Mouse (Mus musculus) bone marrow, adult 2 months (tissue): ENCODE results near the gene Fbxw8. TPM values are rescaled to one million over a fixed set of nuclear protein-coding genes. Genes with fewer than 3 reads are reported as not detected.
A peak's percentile ranks its signal among the peaks of the same experiment; 100 is the strongest.

Experiments
- H3K27ac ChIP-seq: fragments of 200-500 bp; 2 replicates; pipeline ENCODE4 v1.5.1; 2012; ENCODE audit warnings: low read depth, mild to moderate bottlenecking, control low read depth, inconsistent platforms, low read length; ENCODE audit not compliant: control insufficient read depth, poor library complexity, insufficient read depth
- H3K4me1 ChIP-seq: fragments of 200-500 bp; 2 replicates; pipeline ENCODE4 v1.6.1; 2011; ENCODE audit warnings: low read length; ENCODE audit not compliant: control insufficient read depth, insufficient read depth
- H3K4me3 ChIP-seq: fragments of 200-500 bp; replicated peaks from 2 replicates; pipeline ENCODE3; 2011; ENCODE audit warnings: mild to moderate bottlenecking, low read depth, low read length, control low read depth; ENCODE audit not compliant: control insufficient read depth
- CTCF ChIP-seq: fragments of 200-500 bp; IDR thresholded peaks from 2 replicates; pipeline ENCODE4 v1.5.1; 2011; ENCODE audit warnings: low read length, control low read depth; ENCODE audit not compliant: control insufficient read depth, insufficient read depth
- POLR2A ChIP-seq: fragments of 200-500 bp; IDR thresholded peaks from 2 replicates; pipeline ENCODE4 v1.6.1; 2011; ENCODE audit warnings: low read depth, mild to moderate bottlenecking, control low read depth, low read length, borderline replicate concordance; ENCODE audit not compliant: control insufficient read depth
- WGBS: fragments of 180-500 bp; shearing (Covaris S2); methylation state at CpG from one replicate; pipeline ENCODE4 v1.1.7; 2018; 5-methylcytosine and 5-hydroxymethylcytosine counted together
- polyA plus RNA-seq: library from polyadenylated mRNA; stranded (reverse); fragments of >200 nt; gene quantifications from 2 replicates; pipeline ENCODE4 v1.2.4, GENCODE M21; 2011; ENCODE audit warnings: low replicate concordance; ENCODE audit not compliant: missing spikeins, insufficient read depth, insufficient read length

Fbxw8 gene
- polyA plus RNA-seq, 1 experiment = 7.5 TPM

DNA sequence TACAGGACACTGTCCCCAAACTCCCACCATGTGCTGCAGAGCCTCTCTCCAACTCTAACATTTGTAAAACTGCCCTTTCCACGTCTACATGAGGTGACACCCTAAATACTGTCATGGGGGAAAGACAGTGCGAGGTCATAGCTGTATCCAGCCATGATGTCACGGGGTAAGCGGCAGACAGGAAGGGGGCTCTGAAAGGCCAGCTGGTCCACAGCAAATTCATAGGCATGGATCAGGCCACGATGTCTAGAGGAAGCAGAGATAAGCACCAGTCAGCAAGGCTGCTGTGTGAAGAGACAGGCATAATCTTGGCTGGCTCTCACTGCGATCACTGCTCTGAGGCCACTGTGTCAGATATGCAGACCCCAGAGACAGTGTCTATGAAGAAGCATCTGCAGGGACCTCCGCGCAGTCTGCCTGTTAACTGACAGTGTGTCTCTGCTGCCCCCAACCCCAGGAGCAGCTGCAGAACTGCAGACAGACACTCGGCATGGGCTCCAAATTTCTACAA is 87.2 kb downstream of the Fbxw8 start:
- Histone ChIP-seq H3K27ac (no peak overlapping the region), H3K4me3 (no peak overlapping the region), H3K4me1 (no peaks in the 10 kb centered on the region)
- WGBS = 86% methylated on average over 9 of the region's 9 CpGs
- no peak for TF ChIP-seq POLR2A
- no peak for TF ChIP-seq CTCF

DNA sequence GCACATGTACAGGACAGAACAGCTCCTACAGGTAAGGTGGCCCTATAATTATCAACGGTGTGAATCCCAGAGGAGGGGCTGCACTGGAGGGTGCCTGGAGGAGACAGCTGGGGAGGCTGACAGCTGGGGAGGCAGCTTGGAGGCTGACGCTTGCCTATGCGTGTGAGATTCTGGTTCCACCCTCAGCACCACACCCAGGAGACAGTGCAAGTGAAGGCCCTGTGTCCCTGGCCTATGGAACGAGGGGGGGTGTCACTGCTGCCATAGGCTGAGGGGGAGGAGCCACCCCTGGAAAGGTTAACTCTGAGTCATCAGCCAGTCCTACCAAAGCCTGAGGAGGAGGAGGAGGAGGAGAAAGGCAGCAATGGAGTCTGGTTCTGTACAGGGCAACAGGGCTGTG is 87.7 kb downstream of the Fbxw8 start:
- 92% methylated on average over 4 of the region's 4 CpGs for WGBS
- Histone ChIP-seq H3K4me1 (no peaks in the 10 kb centered on the region), H3K4me3 (no peak overlapping the region), H3K27ac (no peak overlapping the region)
- TF ChIP-seq POLR2A (no peak), CTCF (no peak)

DNA sequence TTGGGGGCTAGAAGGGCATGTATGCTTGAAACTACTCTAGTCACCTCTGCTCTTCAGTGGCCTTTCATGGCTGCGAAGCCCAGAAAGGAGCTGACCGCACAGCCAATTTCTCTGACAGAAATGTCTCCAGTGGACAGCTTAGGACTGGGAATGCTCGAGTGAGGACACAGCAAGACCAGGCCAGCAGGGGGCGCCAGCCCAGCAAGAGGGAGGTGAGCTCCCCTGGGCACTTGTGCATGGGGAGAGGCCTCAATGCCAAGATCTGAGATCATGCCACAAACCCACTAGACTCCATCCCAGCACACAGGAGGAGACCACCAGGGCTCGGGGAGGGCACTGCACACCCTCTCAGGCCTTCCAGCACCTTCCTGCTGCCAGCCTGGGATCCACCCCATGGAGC is 88.4 kb downstream of the Fbxw8 start:
- H3K4me3 ChIP-seq = no peak overlapping the region
- no peak overlapping the region for H3K27ac ChIP-seq
- H3K4me1 ChIP-seq = no peaks in the 10 kb centered on the region
- WGBS = 58% methylated on average over 5 of the region's 5 CpGs
- peak; percentile 89 for TF ChIP-seq CTCF
- no peak for TF ChIP-seq POLR2A

DNA sequence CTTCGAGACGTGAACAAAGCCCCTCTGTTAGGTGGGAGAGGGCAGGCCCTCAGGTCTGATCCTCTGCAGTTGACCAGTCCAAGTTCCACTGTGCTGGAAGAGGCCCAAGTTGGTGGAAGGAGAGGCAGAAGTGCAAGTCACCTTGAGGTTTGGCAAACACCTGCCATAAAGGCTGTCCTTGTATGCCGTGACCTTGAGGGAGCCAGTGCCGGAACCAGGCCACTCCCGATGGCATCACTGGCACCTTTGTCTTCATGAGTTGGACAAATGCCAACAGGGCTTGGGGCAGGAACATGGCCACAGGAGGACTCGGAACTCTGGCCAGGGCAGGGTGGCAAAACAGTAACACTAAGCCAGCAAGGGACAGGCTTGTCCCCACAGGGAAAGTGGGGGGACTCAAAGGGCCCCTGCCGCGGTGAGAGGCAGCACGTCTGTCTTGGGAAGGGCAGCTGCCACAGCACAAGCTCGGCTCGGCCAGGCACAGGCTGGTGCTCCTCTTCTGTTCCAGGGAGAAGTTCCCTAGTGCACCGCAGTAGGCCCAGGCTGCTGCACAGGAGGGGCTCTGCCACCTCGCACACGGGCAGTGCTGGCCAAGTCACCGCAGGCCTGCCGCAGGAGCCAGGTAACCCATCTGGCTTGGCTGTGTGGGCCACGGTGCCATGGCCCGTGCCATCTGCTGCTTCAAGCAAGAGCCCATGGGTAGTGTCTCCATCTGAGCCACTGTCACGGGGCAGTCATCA is 89.6 kb downstream of the Fbxw8 start:
- no peak for TF ChIP-seq CTCF
- no peak for TF ChIP-seq POLR2A
- H3K4me3 ChIP-seq = no peak overlapping the region
- no peaks in the 10 kb centered on the region for H3K4me1 ChIP-seq
- H3K27ac ChIP-seq = no peak overlapping the region
- WGBS = 93% methylated on average over 19 of the region's 19 CpGs

DNA sequence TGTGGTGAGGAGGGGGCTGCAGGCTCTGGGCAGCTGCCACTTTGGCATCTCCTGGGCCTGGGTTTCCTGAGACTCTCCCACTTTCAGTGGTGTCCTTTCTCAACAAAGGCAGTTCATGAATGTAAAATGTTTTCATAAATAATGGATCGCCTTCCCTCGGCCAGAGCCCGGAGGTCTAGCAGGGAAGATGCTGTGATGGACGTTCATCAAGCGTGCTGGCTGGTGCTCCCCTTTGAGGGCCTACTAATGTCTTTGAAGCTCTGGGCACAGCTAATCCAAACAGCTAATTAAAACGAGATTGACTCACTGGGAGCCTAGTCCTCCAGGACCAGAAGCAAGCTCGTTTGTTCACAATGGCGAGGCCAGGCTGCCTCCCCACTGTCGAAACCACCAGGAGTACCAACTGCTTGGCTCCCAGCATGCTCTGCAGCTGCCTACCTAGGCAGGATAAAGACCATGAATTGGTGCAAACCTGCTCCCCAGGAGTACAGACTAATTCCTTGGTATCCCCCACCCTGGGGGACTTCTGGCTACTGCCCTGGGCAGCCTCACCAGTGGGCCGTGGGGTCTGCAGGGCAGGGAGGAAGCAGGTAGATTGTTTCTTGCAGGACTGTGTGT is 90.9 kb downstream of the Fbxw8 start:
- H3K4me3 ChIP-seq = no peak overlapping the region
- no peaks in the 10 kb centered on the region for H3K4me1 ChIP-seq
- 84% methylated on average over 10 of the region's 10 CpGs for WGBS
- H3K27ac ChIP-seq = no peak overlapping the region
- TF ChIP-seq CTCF (no peak), POLR2A (no peak)

DNA sequence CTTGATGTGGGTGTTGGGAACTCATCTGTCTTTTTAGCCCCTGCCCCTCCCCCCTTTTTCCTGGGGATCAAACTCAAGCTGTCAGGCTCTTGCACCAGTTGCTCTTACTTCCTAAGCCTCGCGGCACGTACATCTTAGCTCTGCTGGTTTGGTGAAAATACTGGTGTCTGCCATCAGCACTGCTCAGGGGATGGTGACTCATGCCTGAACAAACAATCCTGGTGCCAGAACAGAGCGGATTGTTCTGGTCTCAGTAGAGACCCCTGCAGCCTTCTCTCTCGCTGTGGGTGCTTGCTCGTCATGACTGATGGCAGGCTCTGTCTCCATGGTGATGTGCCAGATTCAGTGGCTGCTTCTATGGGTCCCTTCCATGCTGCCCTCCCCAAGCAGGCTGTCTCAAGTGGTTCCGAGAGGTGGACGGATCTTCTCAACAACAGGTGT is 92.1 kb downstream of the Fbxw8 start:
- Histone ChIP-seq H3K4me1 (no peaks in the 10 kb centered on the region), H3K27ac (no peak overlapping the region), H3K4me3 (no peak overlapping the region)
- 85% methylated on average over 8 of the region's 8 CpGs for WGBS
- TF ChIP-seq POLR2A (no peak), CTCF (no peak)

DNA sequence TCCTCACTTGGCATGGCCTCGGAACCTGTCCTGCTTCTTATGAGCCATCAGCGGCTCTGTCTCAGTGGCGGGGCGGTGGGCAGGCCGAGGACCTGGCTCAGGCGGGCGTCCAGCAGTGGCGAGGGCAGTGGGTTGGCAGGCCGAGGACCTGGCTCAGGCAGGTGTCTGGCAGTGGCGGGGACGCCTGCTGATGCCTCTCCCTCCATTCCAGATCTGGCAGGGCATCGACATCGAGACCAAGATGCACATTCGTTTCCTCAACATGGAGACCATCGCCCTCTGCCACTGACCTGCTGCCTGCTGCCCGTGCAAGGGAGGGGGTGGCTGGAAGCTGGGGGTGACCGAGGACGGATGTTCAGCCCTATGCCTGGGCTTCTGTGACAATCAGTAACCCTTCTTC is 93.9 kb downstream of the Fbxw8 start:
- TF ChIP-seq CTCF = no peak
- no peak for TF ChIP-seq POLR2A
- Histone ChIP-seq H3K4me1 (no peaks in the 10 kb centered on the region), H3K27ac (no peak overlapping the region), H3K4me3 (no peak overlapping the region)
- WGBS = 88% methylated on average over 18 of the region's 18 CpGs

DNA sequence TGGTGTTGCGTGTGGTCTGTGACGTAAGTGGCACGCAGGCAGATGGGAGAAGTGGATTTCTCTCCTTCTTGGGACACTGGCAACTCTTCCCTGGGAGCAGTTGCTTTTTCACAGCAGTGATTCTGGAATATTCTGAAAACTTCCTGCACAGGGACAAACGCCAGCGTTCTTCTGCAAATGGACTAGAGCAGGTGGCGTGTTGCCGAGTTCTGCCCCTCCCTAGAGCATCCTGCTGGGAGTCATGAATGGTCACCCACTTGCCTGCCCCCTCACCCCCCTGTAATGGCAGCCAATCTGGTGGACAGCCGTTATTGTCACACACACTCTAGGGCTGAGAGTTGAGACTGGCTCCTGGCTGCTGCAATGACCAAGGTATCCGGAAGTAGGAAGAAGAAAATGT is 95.6 kb downstream of the Fbxw8 start:
- H3K4me1 ChIP-seq = no peaks in the 10 kb centered on the region
- no peak overlapping the region for H3K4me3 ChIP-seq
- no peak overlapping the region for H3K27ac ChIP-seq
- WGBS = 75% methylated on average over 9 of the region's 9 CpGs
- TF ChIP-seq POLR2A = no peak
- no peak for TF ChIP-seq CTCF
